Mouse (Mus musculus) cerebellum, adult 2 months (tissue): Measurements from ENCODE around the gene Praf2. TPM values are rescaled to one million over a fixed set of nuclear protein-coding genes. Genes with fewer than 3 reads are reported as not detected.
A peak's percentile ranks its signal among the peaks of the same experiment; 100 is the strongest.
"Not testable (repeated sequence)": the region's sequence is repeated elsewhere in the genome, so short reads cannot be mapped to it uniquely, and the experiment has no call there.

Source experiments
- DNase-seq, 2 experiments: peaks; one replicate each; pipeline ENCODE4 v3.0.0; 2021
- H3K27ac ChIP-seq: fragments of 200-500 bp; 2 replicates; pipeline ENCODE4 v1.5.1; 2012; ENCODE audit warnings: low read length, control low read depth, inconsistent platforms; ENCODE audit not compliant: insufficient read depth
- H3K27me3 ChIP-seq: fragments of 200-500 bp; 2 replicates; pipeline ENCODE4 v1.6.1; 2012; ENCODE audit warnings: inconsistent platforms, mild to moderate bottlenecking, low read length, moderate library complexity; ENCODE audit not compliant: control insufficient read depth, insufficient read depth
- H3K4me1 ChIP-seq: fragments of 200-500 bp; 2 replicates; pipeline ENCODE4 v1.6.1; 2011; ENCODE audit warnings: low read length; ENCODE audit not compliant: control insufficient read depth, insufficient read depth
- H3K4me3 ChIP-seq: fragments of 200-500 bp; replicated peaks from 2 replicates; pipeline ENCODE3; 2011; ENCODE audit warnings: mild to moderate bottlenecking, low read depth, low read length, control low read depth; ENCODE audit not compliant: insufficient read depth
- CTCF ChIP-seq: fragments of 200-500 bp; IDR thresholded peaks from 2 replicates; pipeline ENCODE4 v1.5.1; 2011; ENCODE audit warnings: low read depth, mild to moderate bottlenecking, control low read depth, low read length, moderate library complexity, borderline replicate concordance; ENCODE audit not compliant: insufficient read depth
- POLR2A ChIP-seq: fragments of 200-500 bp; IDR thresholded peaks from 2 replicates; pipeline ENCODE4 v1.6.1; 2011; ENCODE audit warnings: low read length, control low read depth, borderline replicate concordance; ENCODE audit not compliant: insufficient read depth
- WGBS: fragments of 180-500 bp; shearing (Covaris S2); methylation state at CpG from one replicate; pipeline ENCODE4 v1.1.7; 2018; 5-methylcytosine and 5-hydroxymethylcytosine counted together
- polyA plus RNA-seq: library from polyadenylated mRNA; depleted of rRNA; stranded (reverse); fragments of >200 nt; gene quantifications from 2 replicates; pipeline ENCODE4 v1.2.3, GENCODE M21; 2012

The Praf2 gene
- polyA plus RNA-seq, 1 experiment, result 179 TPM

GRCm38 (mm10) chrX:7741103-7741502, 12.9 kb downstream of the Praf2 start:
- TF ChIP-seq CTCF, result no peak
- TF ChIP-seq POLR2A, result peak; percentile 54; the same call in 1 of the 2 replicates
- 18% methylated on average over 5 of the region's 5 CpGs for WGBS
- Histone ChIP-seq H3K4me3 (peak overlapping the region; percentile 88), H3K27me3 (no peaks in the 10 kb centered on the region), H3K4me1 (peaks cover 7% of the 10 kb centered on the region), H3K27ac (peak overlapping the region; percentile 96)
- peak; percentile 66 to 75 for DNase-seq

- Histone ChIP-seq H3K4me1 (no peaks in the 10 kb centered on the region), H3K27me3 (no peaks in the 10 kb centered on the region), H3K4me3 (no peak overlapping the region), H3K27ac (no peak overlapping the region)
- no peak for DNase-seq
- WGBS, result 33% methylated on average over 5 of the region's 5 CpGs
- TF ChIP-seq POLR2A, result no peak
- peak; percentile 54; the same call in 1 of the 2 replicates for TF ChIP-seq CTCF
These were observed 15.2 kb downstream of the Praf2 start for GRCm38 (mm10) chrX:7743470-7743869.

- no peak for DNase-seq
- no peak for TF ChIP-seq CTCF
- no peak for TF ChIP-seq POLR2A
- no peak overlapping the region for H3K4me3 ChIP-seq
- no peak overlapping the region for H3K27ac ChIP-seq
- H3K4me1 ChIP-seq, result no peaks in the 10 kb centered on the region
- no peaks in the 10 kb centered on the region for H3K27me3 ChIP-seq
- WGBS, result 65% methylated on average over 1 of the region's 1 CpGs
These were observed 16.7 kb downstream of the Praf2 start for GRCm38 (mm10) chrX:7744940-7745339.

- 84% methylated on average over 8 of the region's 8 CpGs for WGBS
These were observed 17.2 kb downstream of the Praf2 start for GRCm38 (mm10) chrX:7745429-7745828.

GRCm38 (mm10) chrX:7750432-7751116, 22.3 kb downstream of the Praf2 start, which contains the start of gene Ccdc120:
Ccdc120 (minus strand) TSS chrX:7750905.
- TF ChIP-seq POLR2A (no peak), CTCF (no peak)
- H3K27me3 ChIP-seq, result no peaks in the 10 kb centered on the region
- 7% methylated on average over 34 of the region's 56 CpGs for WGBS

More at GRCm38 (mm10) chrX:7745429-7745828, 17.2 kb downstream of the Praf2 start:
- Histone ChIP-seq H3K27me3 (no peaks in the 10 kb centered on the region), H3K27ac (no peak overlapping the region), H3K4me1 (no peaks in the 10 kb centered on the region), H3K4me3 (no peak overlapping the region)
- no peak for TF ChIP-seq CTCF
- no peak for TF ChIP-seq POLR2A
- DNase-seq, result no peak

GRCm38 (mm10) chrX:7753627-7754026, 25.4 kb downstream of the Praf2 start:
- H3K4me3 ChIP-seq, H3K4me1 ChIP-seq, H3K27ac ChIP-seq, H3K27me3 ChIP-seq: not testable (repeated sequence)
- 0 out of 2 replicates have a peak, but pooled peaks have one; percentile 11 for TF ChIP-seq CTCF
- 12% methylated on average over 3 of the region's 3 CpGs for WGBS
- peak in 1 of 2 experiments; percentile 38 for DNase-seq

More at GRCm38 (mm10) chrX:7750432-7751116, 22.3 kb downstream of the Praf2 start, which contains the start of gene Ccdc120:
- no peaks in the 10 kb centered on the region; the same call in 1 of the 2 replicates for H3K4me1 ChIP-seq
- DNase-seq, result peak; percentile 83 to 85
- peak within 1 kb of the TSS; percentile 75 for H3K4me3 ChIP-seq
- H3K27ac ChIP-seq, result peak within 1 kb of the TSS; percentile 55; the same call in 1 of the 2 replicates

- TF ChIP-seq CTCF, result no peak
- TF ChIP-seq POLR2A, result peak; percentile 61; the same call in 1 of the 2 replicates
- DNase-seq, result peak; percentile 90 to 95
- peaks cover 5% of the 10 kb centered on the region; the same call in 1 of the 2 replicates for H3K4me1 ChIP-seq
- 8% methylated on average over 38 of the region's 38 CpGs for WGBS
- H3K4me3 ChIP-seq, result peak within 1 kb of the TSS; percentile 84
- no peaks in the 10 kb centered on the region for H3K27me3 ChIP-seq
- peak within 1 kb of the TSS; percentile 66 for H3K27ac ChIP-seq
These were observed 34.1 kb downstream of the Praf2 start, which contains the start of gene Tfe3 for GRCm38 (mm10) chrX:7762137-7762920. Tfe3 (plus strand) TSS chrX:7762560.
